Mouse (Mus musculus) hindbrain, postnatal 0 days (tissue): ENCODE data around the gene Dram1. TPM values are rescaled to one million over a fixed set of nuclear protein-coding genes. Genes with fewer than 3 reads are reported as not detected.

Experiments used
- ATAC-seq: fragments of 200-750 bp; cut with Nextera tagmentation; 2 replicates; pipeline ENCODE4 v1.8.0; 2017; ENCODE audit warnings: mild to moderate bottlenecking, moderate TSS enrichment, moderate library complexity
- DNase-seq: peaks from one replicate; pipeline ENCODE4 v3.0.0-alpha.2; 2015; ENCODE audit warnings: low spot score
- H3K27ac ChIP-seq: fragments of 300-500 bp; sonication (generic); 2 replicates; pipeline ENCODE4 v1.5.1; 2014; ENCODE audit warnings: mild to moderate bottlenecking
- H3K27me3 ChIP-seq: fragments of 300-500 bp; sonication (generic); 2 replicates; pipeline ENCODE4 v1.6.1; 2014; ENCODE audit warnings: low read length, mixed read lengths; ENCODE audit not compliant: insufficient read depth
- H3K36me3 ChIP-seq: fragments of 300-500 bp; sonication (generic); 2 replicates; pipeline ENCODE4 v1.6.1; 2014; ENCODE audit warnings: low read length, mixed read lengths; ENCODE audit not compliant: insufficient read depth
- H3K4me1 ChIP-seq: fragments of 300-500 bp; sonication (generic); 2 replicates; pipeline ENCODE4 v1.6.1; 2014; ENCODE audit warnings: antibody characterized with exemption, low read length, mixed read lengths; ENCODE audit not compliant: insufficient read depth
- H3K4me2 ChIP-seq: fragments of 300-500 bp; sonication (generic); 2 replicates; pipeline ENCODE4 v1.6.1; 2014; ENCODE audit warnings: low read depth, mild to moderate bottlenecking, low read length, moderate library complexity, mixed read lengths
- H3K4me3 ChIP-seq: fragments of 300-500 bp; sonication (generic); 2 replicates; pipeline ENCODE4 v1.5.1; 2014; ENCODE audit warnings: low read length
- H3K9ac ChIP-seq: fragments of 300-500 bp; sonication (generic); replicated peaks from 2 replicates; pipeline ENCODE4 v1.6.1; 2014; ENCODE audit warnings: mild to moderate bottlenecking, low read length, moderate library complexity, mixed read lengths
- H3K9me3 ChIP-seq: fragments of 300-500 bp; sonication (generic); 2 replicates; pipeline ENCODE4 v1.6.1; 2016; ENCODE audit warnings: low read length, mixed read lengths
- CTCF ChIP-seq: IDR thresholded peaks from 2 replicates; pipeline ENCODE4 v1.5.1; 2016; ENCODE audit warnings: antibody characterized with exemption, control low read depth, low read depth
- WGBS: fragments of 180-500 bp; shearing (Covaris S2); extraction: QIAGEN DNeasy Blood & Tissue Kit; methylation state at CpG from one replicate; pipeline ENCODE4 v1.1.7; 2014; 5-methylcytosine and 5-hydroxymethylcytosine counted together
- polyA plus RNA-seq: library from polyadenylated mRNA; unstranded; fragments of >200 nt; fragmentation: Nextera tagmentation; extraction: Ambion mirVana; gene quantifications from 2 replicates; pipeline ENCODE4 v1.2.1, GENCODE M21; 2015
- total RNA-seq: library from RNA; depleted of rRNA; stranded (reverse); fragments of >200 nt; gene quantifications from 2 replicates; pipeline ENCODE4 v1.2.3, GENCODE M21; 2014

The Dram1 gene
- total and polyA plus RNA-seq, 2 experiments from 2014 or later = 0.42 to 0.51 TPM

GRCm38 (mm10) chr10:88417686-88418085 is 38.8 kb upstream of the Dram1 start:
- DNase-seq = no peak
- H3K4me1 ChIP-seq = no peaks in the 10 kb centered on the region
- no peaks in the 10 kb centered on the region for H3K9me3 ChIP-seq
- no peak overlapping the region for H3K4me2 ChIP-seq
- no peak overlapping the region for H3K27ac ChIP-seq
- H3K9ac ChIP-seq = no peak overlapping the region
- no peaks in the 10 kb centered on the region for H3K27me3 ChIP-seq
- H3K36me3 ChIP-seq = peaks cover 16% of the 10 kb centered on the region; the same call in 1 of the 2 replicates
- no peak overlapping the region for H3K4me3 ChIP-seq
- ATAC-seq = no peak
- 77% methylated on average over 5 of the region's 5 CpGs for whole genome bisulfite sequencing
- TF ChIP-seq CTCF = no peak

GRCm38 (mm10) chr10:88412290-88412995 is 33.6 kb upstream of the Dram1 start:
- no peak overlapping the region for H3K4me2 ChIP-seq
- TF ChIP-seq CTCF = no peak
- WGBS = 53% methylated on average over 17 of the region's 17 CpGs
- no peaks in the 10 kb centered on the region for H3K27me3 ChIP-seq
- no peak overlapping the region for H3K27ac ChIP-seq
- H3K4me1 ChIP-seq = no peaks in the 10 kb centered on the region
- ATAC-seq = no peak
- no peak overlapping the region for H3K9ac ChIP-seq
- H3K9me3 ChIP-seq = no peaks in the 10 kb centered on the region
- H3K36me3 ChIP-seq = no peaks in the 10 kb centered on the region
- peak; percentile 32 for DNase-seq
- H3K4me3 ChIP-seq = no peak overlapping the region

- Histone ChIP-seq H3K4me1 (no peaks in the 10 kb centered on the region), H3K27ac (no peak overlapping the region), H3K4me2 (no peak overlapping the region), H3K4me3 (no peak overlapping the region), H3K36me3 (no peaks in the 10 kb centered on the region), H3K27me3 (no peaks in the 10 kb centered on the region), H3K9me3 (no peaks in the 10 kb centered on the region), H3K9ac (no peak overlapping the region)
- TF ChIP-seq CTCF = no peak
- no peak for ATAC-seq
- WGBS = 62% methylated on average over 2 of the region's 2 CpGs
- no peak for DNase-seq
These were observed 30.9 kb upstream of the Dram1 start for GRCm38 (mm10) chr10:88409751-88410150.

GRCm38 (mm10) chr10:88407875-88408631 is 29.2 kb upstream of the Dram1 start:
- Histone ChIP-seq H3K9me3 (no peaks in the 10 kb centered on the region), H3K27me3 (no peaks in the 10 kb centered on the region), H3K9ac (no peak overlapping the region), H3K4me1 (no peaks in the 10 kb centered on the region), H3K4me3 (no peak overlapping the region), H3K36me3 (no peaks in the 10 kb centered on the region), H3K4me2 (no peak overlapping the region), H3K27ac (no peak overlapping the region)
- no peak for DNase-seq
- no peak for TF ChIP-seq CTCF
- WGBS = 94% methylated on average over 12 of the region's 12 CpGs
- no peak for ATAC-seq

DNA sequence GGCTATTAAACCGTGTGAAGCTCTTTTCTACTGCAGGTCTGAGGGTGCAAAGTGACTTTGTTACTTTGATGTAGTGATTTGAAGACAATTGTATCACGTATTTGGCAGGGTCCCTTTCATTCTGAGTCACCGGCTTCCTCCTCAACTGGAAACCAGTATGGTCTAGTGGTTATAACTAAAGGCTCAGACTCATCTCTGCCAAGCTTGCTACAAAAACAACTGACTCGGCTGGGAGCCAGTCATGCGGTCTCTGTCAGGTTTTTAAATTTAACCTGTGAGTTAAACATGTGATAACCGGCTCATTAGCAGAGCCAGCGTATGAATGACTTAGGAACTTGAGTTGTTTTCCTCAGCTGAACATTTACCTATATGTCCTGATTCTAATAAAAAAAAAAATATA is 26.9 kb upstream of the Dram1 start:
- DNase-seq (no peak), ATAC-seq (no peak)
- Histone ChIP-seq H3K4me2 (no peak overlapping the region), H3K36me3 (no peaks in the 10 kb centered on the region; the same call in 1 of the 2 replicates), H3K9ac (no peak overlapping the region), H3K9me3 (no peaks in the 10 kb centered on the region), H3K4me3 (no peak overlapping the region), H3K27me3 (no peaks in the 10 kb centered on the region), H3K27ac (no peak overlapping the region), H3K4me1 (no peaks in the 10 kb centered on the region)
- TF ChIP-seq CTCF = no peak
- 79% methylated on average over 7 of the region's 7 CpGs for WGBS

DNA sequence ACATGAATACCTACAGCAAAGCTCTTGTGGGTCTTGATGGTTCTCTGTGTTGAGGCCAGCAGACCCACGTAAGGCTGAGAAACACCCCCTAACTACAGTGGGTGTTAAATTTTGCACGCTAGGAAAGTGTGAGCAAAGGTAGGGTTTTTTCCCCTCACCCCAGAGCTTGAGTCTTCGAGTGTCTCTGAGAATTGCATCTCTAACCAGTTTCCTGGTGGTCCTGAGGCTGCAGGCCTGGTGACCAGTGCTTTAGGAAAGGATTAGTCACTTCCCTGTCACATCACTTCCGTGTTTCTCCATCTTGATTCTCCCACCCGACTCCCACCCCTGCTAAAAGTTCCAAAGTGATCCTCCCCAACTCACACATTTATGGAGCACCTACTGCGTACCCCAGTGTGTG is 25.3 kb upstream of the Dram1 start:
- WGBS = 89% methylated on average over 6 of the region's 6 CpGs
- H3K36me3 ChIP-seq = no peaks in the 10 kb centered on the region; the same call in 1 of the 2 replicates
- no peaks in the 10 kb centered on the region for H3K9me3 ChIP-seq
- no peak overlapping the region for H3K27ac ChIP-seq
- H3K27me3 ChIP-seq = no peaks in the 10 kb centered on the region
- DNase-seq (no peak), ATAC-seq (no peak)
- H3K4me3 ChIP-seq = no peak overlapping the region
- no peak overlapping the region for H3K4me2 ChIP-seq
- H3K4me1 ChIP-seq = no peaks in the 10 kb centered on the region
- TF ChIP-seq CTCF = no peak
- no peak overlapping the region for H3K9ac ChIP-seq

DNA sequence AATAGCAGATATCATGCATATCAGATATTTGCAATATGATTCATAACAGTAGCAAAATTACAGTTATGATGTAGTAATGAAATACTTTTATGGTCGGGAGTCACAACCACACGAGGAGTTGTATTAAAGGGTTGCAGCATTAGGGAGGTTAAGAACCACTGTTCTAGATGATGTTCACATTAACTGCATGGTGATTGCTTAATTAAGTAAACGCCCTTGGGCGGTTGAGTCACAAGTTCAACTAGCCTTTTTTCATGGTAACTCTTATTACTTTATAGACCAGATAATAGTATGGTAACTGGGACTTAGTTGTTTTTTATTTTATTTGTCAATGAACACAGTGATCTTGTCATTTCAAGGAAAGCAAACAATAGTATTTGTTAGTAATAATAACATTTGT is 24.1 kb upstream of the Dram1 start:
- Histone ChIP-seq H3K27me3 (no peaks in the 10 kb centered on the region), H3K9me3 (no peaks in the 10 kb centered on the region), H3K4me3 (no peak overlapping the region), H3K4me1 (no peaks in the 10 kb centered on the region), H3K36me3 (no peaks in the 10 kb centered on the region; the same call in 1 of the 2 replicates), H3K4me2 (no peak overlapping the region), H3K9ac (no peak overlapping the region), H3K27ac (no peak overlapping the region)
- DNase-seq (no peak), ATAC-seq (no peak)
- 95% methylated on average over 4 of the region's 4 CpGs for WGBS
- no peak for TF ChIP-seq CTCF
